Mouse (Mus musculus) thymus, adult 2 months (tissue): ENCODE measurements around the gene Tubb1. TPM values are rescaled to one million over a fixed set of nuclear protein-coding genes. Genes with fewer than 3 reads are reported as not detected.

ENCODE experiments used
- DNase-seq: peaks from one replicate; pipeline ENCODE4 v3.0.0; 2021
- H3K27ac ChIP-seq: fragments of 200-500 bp; 2 replicates; pipeline ENCODE4 v1.5.1; 2012; ENCODE audit warnings: low read length, control low read depth; ENCODE audit not compliant: control insufficient read depth, insufficient read depth
- H3K27me3 ChIP-seq: fragments of 200-500 bp; 2 replicates; pipeline ENCODE4 v1.6.1; 2012; ENCODE audit warnings: mild to moderate bottlenecking, low read length, moderate library complexity, mixed read lengths; ENCODE audit not compliant: control insufficient read depth, insufficient read depth
- H3K36me3 ChIP-seq: fragments of 200-500 bp; 2 replicates; pipeline ENCODE4 v1.6.1; 2012; ENCODE audit warnings: mild to moderate bottlenecking, low read length, moderate library complexity; ENCODE audit not compliant: control insufficient read depth, insufficient read depth
- H3K4me1 ChIP-seq: fragments of 200-500 bp; replicated peaks from 2 replicates; pipeline ENCODE4 v1.6.1; 2012; ENCODE audit warnings: low read length; ENCODE audit not compliant: control insufficient read depth, insufficient read depth
- H3K4me3 ChIP-seq: fragments of 200-500 bp; 2 replicates; pipeline ENCODE4 v1.5.1; 2012; ENCODE audit warnings: mild to moderate bottlenecking, low read length, control low read depth, moderate library complexity; ENCODE audit not compliant: control insufficient read depth, insufficient read depth
- CTCF ChIP-seq: fragments of 200-500 bp; IDR thresholded peaks from 2 replicates; pipeline ENCODE4 v1.5.1; 2012; ENCODE audit warnings: mild to moderate bottlenecking, control low read depth, low read length, moderate library complexity, borderline replicate concordance; ENCODE audit not compliant: control insufficient read depth, poor library complexity, insufficient read depth; ENCODE audit errors: extremely low read depth
- POLR2A ChIP-seq: fragments of 200-500 bp; IDR thresholded peaks from 2 replicates; pipeline ENCODE4 v1.6.1; 2012; ENCODE audit warnings: mild to moderate bottlenecking, low read length, control low read depth, moderate library complexity; ENCODE audit not compliant: control insufficient read depth, poor library complexity, insufficient read depth; ENCODE audit errors: extremely low read depth
- WGBS: fragments of 180-500 bp; shearing (Covaris S2); methylation state at CpG from one replicate; pipeline ENCODE4 v1.1.7; 2018; 5-methylcytosine and 5-hydroxymethylcytosine counted together
- polyA plus RNA-seq: library from polyadenylated mRNA; depleted of rRNA; stranded (reverse); fragments of >200 nt; gene quantifications from 2 replicates; pipeline ENCODE4 v1.2.3, GENCODE M21; 2012

Tubb1 gene
- polyA plus RNA-seq, 1 experiment: 1.6 TPM

DNA sequence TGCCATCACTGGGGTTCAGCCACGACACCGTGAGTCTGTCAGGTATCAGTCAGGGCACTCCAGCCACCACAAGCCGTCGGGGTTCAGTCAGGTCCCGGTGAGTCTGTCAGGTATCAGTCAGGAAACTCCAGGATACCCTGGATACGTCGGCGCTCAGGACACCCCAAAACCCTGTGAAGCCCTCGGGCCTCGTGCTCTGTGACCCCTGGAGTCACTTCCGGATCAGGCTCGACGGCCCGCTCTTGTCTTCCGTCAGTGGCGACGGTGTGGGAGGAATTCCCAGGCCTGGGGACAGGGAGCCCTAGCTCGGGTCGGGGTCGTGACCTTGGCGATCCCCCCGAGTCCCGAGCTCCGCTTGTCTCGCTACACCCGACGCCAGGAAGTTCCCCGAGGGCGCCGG lies 21.9 kb downstream of the Tubb1 start:
- no peaks in the 10 kb centered on the region for H3K27me3 ChIP-seq
- H3K4me3 ChIP-seq: peak overlapping the region; percentile 79
- H3K36me3 ChIP-seq: no peaks in the 10 kb centered on the region
- 8% methylated on average over 30 of the region's 30 CpGs for WGBS
- DNase-seq: no peak
- TF ChIP-seq POLR2A (no peak), CTCF (no peak)
- 0 out of 2 replicates have a peak overlapping the region, but pooled peaks have one; percentile 13 for H3K27ac ChIP-seq
- peaks cover 17% of the 10 kb centered on the region for H3K4me1 ChIP-seq

DNA sequence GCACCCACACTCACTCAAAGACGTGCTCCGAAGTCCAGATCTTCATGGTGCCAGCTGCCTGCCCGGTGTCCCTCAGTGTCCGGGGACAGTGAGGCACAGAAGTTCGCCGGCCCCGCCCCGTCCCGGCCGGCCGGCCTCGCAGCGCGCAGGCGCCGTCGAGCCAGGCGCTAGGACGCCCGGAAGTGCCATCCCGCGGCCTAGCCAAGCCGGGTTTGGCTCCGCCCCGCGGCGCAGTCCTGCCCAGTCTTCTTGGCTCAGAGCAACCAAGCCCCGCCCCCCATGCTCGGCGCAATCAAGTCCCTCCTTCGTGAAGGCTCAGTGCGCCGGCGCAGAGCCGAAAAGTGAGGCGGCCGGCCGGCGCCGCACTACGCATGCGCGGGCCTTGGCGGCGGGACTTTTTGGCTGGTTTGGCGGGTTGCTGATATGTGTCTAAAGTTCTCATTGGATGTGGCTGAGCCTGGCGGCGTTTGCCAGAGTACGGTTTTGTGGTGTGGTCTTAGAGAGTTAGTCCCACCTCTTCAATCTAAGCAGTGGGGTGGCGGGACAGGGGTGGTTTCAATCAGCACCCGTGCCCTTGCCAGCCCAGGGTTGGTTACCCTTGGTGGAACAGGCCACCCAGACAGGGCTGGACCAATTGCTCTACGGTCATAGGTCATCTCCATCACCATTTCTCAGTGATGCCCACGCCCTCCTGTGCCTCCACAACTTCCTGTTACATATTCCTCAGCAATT lies 22.5 kb downstream of the Tubb1 start, which contains the start of gene Prelid3b:
Gene Prelid3b (minus strand): TSS at position 264 of the 732 bp plus-strand sequence.
- Histone ChIP-seq H3K4me3 (peak within 1 kb of the TSS; percentile 79), H3K36me3 (no peaks in the 10 kb centered on the region), H3K27me3 (no peaks in the 10 kb centered on the region), H3K27ac (0 out of 2 replicates have a peak within 1 kb of the TSS, but pooled peaks have one; percentile 13), H3K4me1 (peaks cover 17% of the 10 kb centered on the region)
- DNase-seq: peak; percentile 100
- peak; percentile 83 for TF ChIP-seq POLR2A
- peak; percentile 64; the same call in 1 of the 2 replicates for TF ChIP-seq CTCF
- WGBS: under 1% methylated on average over 53 of the region's 53 CpGs

DNA sequence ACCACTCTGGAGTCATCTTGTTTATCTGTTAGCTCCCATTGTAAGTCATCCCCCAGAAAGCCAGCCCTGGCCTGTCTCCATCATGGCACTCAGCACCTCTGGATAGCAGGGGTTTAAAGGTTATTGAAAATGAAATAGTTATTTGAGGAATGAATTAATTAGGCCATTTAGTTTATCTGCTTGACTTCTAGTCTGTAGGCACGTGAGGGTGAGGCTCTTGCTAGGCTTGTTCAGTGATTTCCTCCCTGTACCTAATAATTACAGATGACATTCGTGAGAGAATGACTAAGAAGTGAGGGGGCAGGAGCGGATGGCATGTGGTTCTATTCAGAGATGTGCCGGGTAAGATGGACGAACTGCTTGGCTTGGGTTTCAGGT lies 23.0 kb downstream of the Tubb1 start:
- WGBS: 89% methylated on average over 5 of the region's 5 CpGs
- Histone ChIP-seq H3K4me3 (no peak overlapping the region), H3K27me3 (no peaks in the 10 kb centered on the region), H3K36me3 (no peaks in the 10 kb centered on the region), H3K4me1 (peaks cover 17% of the 10 kb centered on the region), H3K27ac (no peak overlapping the region)
- DNase-seq: peak; percentile 6
- no peak for TF ChIP-seq CTCF
- TF ChIP-seq POLR2A: no peak

DNA sequence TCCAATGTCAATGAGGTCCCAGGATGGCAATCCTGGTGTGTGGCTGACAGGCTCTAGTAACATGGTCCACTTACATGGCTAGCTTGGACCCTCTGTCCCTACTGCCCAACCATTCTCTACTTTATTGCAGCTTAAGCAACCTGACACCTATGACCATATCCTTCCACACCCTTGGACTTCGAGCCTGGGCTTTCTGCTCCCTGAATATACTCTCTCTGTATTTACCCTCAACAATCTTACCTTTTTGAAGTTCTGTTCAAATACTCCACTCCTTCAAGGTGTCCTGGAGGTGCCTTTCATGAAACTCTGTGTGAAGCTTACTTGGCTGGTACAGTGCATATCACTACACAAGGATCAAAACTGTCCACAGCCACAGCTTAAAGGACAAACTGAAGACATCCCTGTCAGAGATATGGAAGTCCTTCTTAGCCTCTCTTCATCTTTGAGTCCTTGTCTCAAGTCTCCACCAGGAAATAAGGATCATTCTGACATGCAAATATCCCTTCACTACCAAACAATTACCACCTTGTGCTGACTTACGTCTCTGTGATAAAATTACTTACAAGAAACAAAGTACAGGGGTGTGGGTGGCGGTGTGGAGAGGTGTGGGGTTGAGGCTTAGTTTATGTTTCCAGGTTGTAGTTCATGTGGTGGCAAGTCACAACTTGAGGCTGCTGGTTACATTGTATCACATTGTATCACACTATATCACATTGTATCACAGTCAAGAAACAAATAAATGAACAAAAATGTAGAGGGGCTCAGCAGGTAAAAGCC lies 27.2 kb downstream of the Tubb1 start:
- peaks cover 9% of the 10 kb centered on the region for H3K4me1 ChIP-seq
- no peak overlapping the region for H3K27ac ChIP-seq
- H3K4me3 ChIP-seq: no peak overlapping the region
- no peaks in the 10 kb centered on the region for H3K36me3 ChIP-seq
- TF ChIP-seq CTCF: no peak
- no peak for TF ChIP-seq POLR2A
- H3K27me3 ChIP-seq: no peaks in the 10 kb centered on the region
- WGBS: 93% methylated on average over 3 of the region's 3 CpGs
- DNase-seq: no peak

DNA sequence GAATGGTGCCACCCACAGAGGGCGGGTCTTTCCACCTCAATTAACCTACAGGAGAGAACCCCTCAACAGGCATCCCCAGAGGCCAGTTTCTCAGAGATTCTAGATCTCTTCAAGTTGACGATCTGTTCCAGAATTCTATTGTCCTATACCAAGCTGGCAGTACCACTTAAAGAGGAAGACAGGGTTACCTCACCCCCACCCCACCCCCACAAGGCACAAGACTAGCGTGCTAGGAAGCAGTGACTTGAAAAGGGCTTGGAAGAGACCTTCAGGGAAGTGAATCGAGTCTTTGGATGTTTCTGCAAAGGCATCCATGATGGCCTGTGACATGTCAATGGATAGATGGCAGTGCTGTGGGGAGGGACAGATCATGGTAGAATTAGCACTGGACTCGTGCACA lies 28.3 kb downstream of the Tubb1 start:
- WGBS: 82% methylated on average over 5 of the region's 5 CpGs
- Histone ChIP-seq H3K4me1 (peaks cover 4% of the 10 kb centered on the region), H3K36me3 (no peaks in the 10 kb centered on the region), H3K4me3 (no peak overlapping the region), H3K27me3 (no peaks in the 10 kb centered on the region), H3K27ac (no peak overlapping the region)
- no peak for DNase-seq
- TF ChIP-seq CTCF (no peak), POLR2A (no peak)

DNA sequence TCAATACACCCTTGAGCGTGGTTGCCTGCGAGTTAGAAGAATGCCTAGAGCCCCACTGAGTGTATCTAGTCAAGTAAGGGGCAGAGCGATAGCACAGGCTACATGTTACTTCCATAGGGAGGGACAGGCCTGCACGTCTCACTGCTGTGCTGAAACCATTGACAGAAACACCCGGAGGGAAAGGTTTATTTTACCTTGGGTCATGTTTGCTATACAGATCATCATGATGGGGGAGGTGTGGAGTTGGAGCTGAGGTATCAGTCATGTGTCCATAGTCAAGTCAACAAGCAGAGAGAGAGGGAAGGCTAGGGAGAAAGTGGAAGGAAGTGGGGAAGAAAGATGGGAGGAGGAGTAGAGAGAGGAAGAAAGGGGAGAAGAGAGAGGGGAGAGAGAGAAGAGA lies 36.5 kb downstream of the Tubb1 start:
- Histone ChIP-seq H3K27ac (no peak overlapping the region), H3K4me1 (no peaks in the 10 kb centered on the region), H3K27me3 (no peaks in the 10 kb centered on the region), H3K36me3 (no peaks in the 10 kb centered on the region), H3K4me3 (no peak overlapping the region)
- TF ChIP-seq CTCF (no peak), POLR2A (no peak)
- WGBS: 92% methylated on average over 5 of the region's 5 CpGs
- DNase-seq: no peak
